Mouse (Mus musculus): Measurements from ENCODE around the gene Tas2r129.
"Not testable (repeated sequence)": the region's sequence is repeated elsewhere in the genome, so short reads cannot be mapped to it uniquely, and the experiment has no call there.

Gene Tas2r129

GRCm38 (mm10) chr6:132950802-132951201, at the start of gene Tas2r129:
Gene Tas2r129, plus strand, starts transcription at chr6:132951102.
- DNase-seq (ENCODE audit: low spot score): no peak

- no peak for DNase-seq (ENCODE audit: low spot score)
Measured at GRCm38 (mm10) chr6:132909351-132909750, 41.6 kb upstream of the Tas2r129 start, which contains the start of gene Tas2r125. Gene Tas2r125, plus strand, starts transcription at chr6:132909651.

GRCm38 (mm10) chr6:132941376-132941775, 9.5 kb upstream of the Tas2r129 start:
- DNase-seq (ENCODE audit: low spot score): not testable (repeated sequence)

- no peak for DNase-seq (ENCODE audit: low spot score)
Measured at GRCm38 (mm10) chr6:132957819-132958218, 6.9 kb downstream of the Tas2r129 start, which contains the start of gene Tas2r131. Gene Tas2r131, minus strand, starts transcription at chr6:132957919.

GRCm38 (mm10) chr6:132980865-132981264, 30.0 kb downstream of the Tas2r129 start, which contains the start of gene Tas2r109:
Gene Tas2r109, minus strand, starts transcription at chr6:132980965.
- no peak for DNase-seq (ENCODE audit: low spot score)

All from urinary bladder, postnatal 10 days (tissue).